Mouse (Mus musculus): ENCODE measurements around the gene Imp3. TPM values are rescaled to one million over a fixed set of nuclear protein-coding genes. Genes with fewer than 3 reads are reported as not detected.

Gene Imp3
- total RNA-seq, 2 experiments from 2014 or later, result 22.8 to 46.5 TPM

GRCm38 (mm10) chr9:56956966-56957675, 19.8 kb downstream of the Imp3 start:
- ATAC-seq (replicated peaks; ENCODE audit: low FRiP score, poor library complexity, severe bottlenecking), result no peak

DNA sequence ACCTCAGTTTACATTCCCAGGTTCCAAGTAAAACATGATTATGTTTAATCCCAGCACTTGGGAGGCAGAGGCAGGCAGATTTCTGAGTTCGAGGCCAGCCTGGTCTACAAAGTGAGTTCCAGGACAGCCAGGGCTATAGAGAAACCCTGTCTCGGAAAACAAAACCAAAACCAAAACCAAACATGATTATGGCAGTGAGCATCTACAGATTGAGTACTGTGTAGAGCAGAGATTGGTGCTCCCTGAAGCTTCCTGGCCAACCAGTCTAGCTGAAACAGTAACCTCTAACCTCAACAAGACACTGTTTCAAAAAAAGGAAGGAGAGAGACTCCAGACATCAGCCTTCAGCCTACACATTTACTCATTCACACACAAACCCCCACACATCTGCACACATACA, 21.4 kb downstream of the Imp3 start:
- ATAC-seq (replicated peaks; ENCODE audit: low FRiP score, poor library complexity, severe bottlenecking), result no peak

GRCm38 (mm10) chr9:56961591-56961990, 24.3 kb downstream of the Imp3 start:
- ATAC-seq (replicated peaks; ENCODE audit: low FRiP score, poor library complexity, severe bottlenecking), result no peak

GRCm38 (mm10) chr9:56970158-56970557, 32.9 kb downstream of the Imp3 start:
- ATAC-seq (replicated peaks; ENCODE audit: low FRiP score, poor library complexity, severe bottlenecking), result no peak

GRCm38 (mm10) chr9:56973960-56974524, 36.8 kb downstream of the Imp3 start:
- no peak for ATAC-seq (replicated peaks; ENCODE audit: low FRiP score, poor library complexity, severe bottlenecking)

DNA sequence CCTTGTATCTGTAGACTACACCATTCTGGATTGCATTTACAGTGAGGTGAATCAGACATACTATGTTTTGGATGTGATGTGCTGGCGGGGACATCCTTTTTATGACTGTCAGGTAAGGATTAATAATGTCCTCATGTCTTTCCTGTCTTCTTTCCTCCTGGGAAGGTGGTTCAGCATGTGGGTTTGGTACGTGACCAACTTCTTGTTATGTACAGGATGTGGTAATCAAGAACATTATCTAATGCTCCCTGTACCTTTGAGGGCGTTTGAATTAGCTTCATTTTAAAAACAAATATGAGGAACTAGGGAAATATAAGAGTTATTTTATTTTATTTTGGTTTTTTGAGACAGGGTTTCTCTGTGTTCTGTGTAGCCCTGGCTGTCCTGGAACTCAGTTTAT, 37.9 kb downstream of the Imp3 start:
- no peak for ATAC-seq (replicated peaks; ENCODE audit: low FRiP score, poor library complexity, severe bottlenecking)

DNA sequence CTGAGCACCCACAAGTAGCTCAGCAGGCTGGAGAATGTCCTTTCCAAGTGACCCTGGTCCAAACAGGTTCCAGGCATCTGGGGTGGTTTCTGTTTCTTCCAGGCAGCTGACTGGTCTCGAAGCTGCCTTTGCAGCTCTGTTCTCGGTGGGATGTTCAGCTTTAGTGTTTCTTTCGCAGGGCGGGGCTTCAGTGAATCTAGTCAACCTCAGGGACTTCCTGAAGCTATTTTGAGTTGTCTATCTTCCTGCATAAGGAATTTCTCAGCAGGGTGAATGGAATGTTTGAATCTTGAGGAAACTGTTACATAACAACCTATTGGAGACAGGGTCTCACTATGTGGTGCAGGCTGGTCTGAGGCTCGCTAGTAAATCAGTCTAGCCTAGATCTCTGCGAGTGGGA, 42.9 kb downstream of the Imp3 start:
- ATAC-seq (replicated peaks; ENCODE audit: low FRiP score, poor library complexity, severe bottlenecking), result no peak

GRCm38 (mm10) chr9:56981502-56981901, 44.2 kb downstream of the Imp3 start:
- no peak for ATAC-seq (replicated peaks; ENCODE audit: low FRiP score, poor library complexity, severe bottlenecking)

Other genes with a start within 250 kb of the Imp3 start
- not detected in 2 replicates for gene Lingo1, start 141.0 kb upstream of the Imp3 start, total RNA-seq (2015; ENCODE audit: low replicate concordance)
- not detected in 2 replicates for gene Lingo1, start 141.0 kb upstream of the Imp3 start, total RNA-seq (2017; ENCODE audit: low replicate concordance)
- not detected in 2 replicates for gene Odf3l1, start 72.8 kb upstream of the Imp3 start, total RNA-seq (2015; ENCODE audit: low replicate concordance)
- not detected in 2 replicates for gene Odf3l1, start 72.8 kb upstream of the Imp3 start, total RNA-seq (2017; ENCODE audit: low replicate concordance)
- not detected in 2 replicates for gene Cspg4, start 72.4 kb upstream of the Imp3 start, total RNA-seq (2015; ENCODE audit: low replicate concordance)
- not detected in 2 replicates for gene Cspg4, start 72.4 kb upstream of the Imp3 start, total RNA-seq (2017; ENCODE audit: low replicate concordance)
- gene Snx33, start 9.1 kb upstream of the Imp3 start, total RNA-seq (2015; ENCODE audit: low replicate concordance), result 0.36 and 2.9 TPM in 2 replicates
- 0.61 and 0.90 TPM in 2 replicates for gene Snx33, start 9.1 kb upstream of the Imp3 start, total RNA-seq (2017; ENCODE audit: low replicate concordance)
- gene Snupn, start 13.4 kb downstream of the Imp3 start, total RNA-seq (2015; ENCODE audit: low replicate concordance), result 1.8 and 8.8 TPM in 2 replicates
- 2.8 TPM in 1 of 2 replicates, not detected in the other for gene Snupn, start 13.4 kb downstream of the Imp3 start, total RNA-seq (2017; ENCODE audit: low replicate concordance)
- gene Ptpn9, start 57.4 kb downstream of the Imp3 start, total RNA-seq (2015; ENCODE audit: low replicate concordance), result 1.4 and 3.8 TPM in 2 replicates
- gene Ptpn9, start 57.4 kb downstream of the Imp3 start, total RNA-seq (2017; ENCODE audit: low replicate concordance), result 0.45 and 1.5 TPM in 2 replicates
- 71.7 and 122 TPM in 2 replicates for gene Sin3a, start 134.6 kb downstream of the Imp3 start, total RNA-seq (2015; ENCODE audit: low replicate concordance)
- 59.9 and 75.3 TPM in 2 replicates for gene Sin3a, start 134.6 kb downstream of the Imp3 start, total RNA-seq (2017; ENCODE audit: low replicate concordance)
- gene Man2c1, start 193.2 kb downstream of the Imp3 start, total RNA-seq (2015; ENCODE audit: low replicate concordance), result 22.3 and 32.3 TPM in 2 replicates
- gene Man2c1, start 193.2 kb downstream of the Imp3 start, total RNA-seq (2017; ENCODE audit: low replicate concordance), result 18.6 and 29.7 TPM in 2 replicates
- 2.1 and 6.1 TPM in 2 replicates for gene Neil1, start 210.8 kb downstream of the Imp3 start, total RNA-seq (2015; ENCODE audit: low replicate concordance)
- gene Neil1, start 210.8 kb downstream of the Imp3 start, total RNA-seq (2017; ENCODE audit: low replicate concordance), result 4.2 TPM in 1 of 2 replicates, not detected in the other
- 25.2 and 46.9 TPM in 2 replicates for gene Commd4, start 220.9 kb downstream of the Imp3 start, total RNA-seq (2015; ENCODE audit: low replicate concordance)
- 22.1 and 24.4 TPM in 2 replicates for gene Commd4, start 220.9 kb downstream of the Imp3 start, total RNA-seq (2017; ENCODE audit: low replicate concordance)